Mouse (Mus musculus) midbrain, embryonic 11.5 days (tissue): ENCODE data around the gene Nynrin. TPM values are rescaled to one million over a fixed set of nuclear protein-coding genes. Genes with fewer than 3 reads are reported as not detected.

Source experiments
- ATAC-seq: fragments of 200-750 bp; cut with Nextera tagmentation; 2 replicates; pipeline ENCODE4 v1.8.0; 2017; ENCODE audit warnings: moderate TSS enrichment, moderate library complexity; ENCODE audit not compliant: low FRiP score
- DNase-seq: peaks from one replicate; pipeline ENCODE4 v3.0.0; 2015; ENCODE audit warnings: low spot score; ENCODE audit errors: missing footprints
- H3K27ac ChIP-seq: fragments of 300-500 bp; sonication (generic); 2 replicates; pipeline ENCODE4 v1.5.1; 2014; ENCODE audit warnings: low read depth, low read length
- H3K27me3 ChIP-seq: fragments of 300-500 bp; sonication (generic); 2 replicates; pipeline ENCODE4 v1.6.1; 2014; ENCODE audit warnings: mild to moderate bottlenecking, low read length, moderate library complexity, mixed read lengths; ENCODE audit not compliant: control insufficient read depth, insufficient read depth
- H3K36me3 ChIP-seq: fragments of 300-500 bp; sonication (generic); 2 replicates; pipeline ENCODE4 v1.6.1; 2014; ENCODE audit warnings: mild to moderate bottlenecking, low read length, moderate library complexity, mixed read lengths; ENCODE audit not compliant: control insufficient read depth, insufficient read depth
- H3K4me1 ChIP-seq: fragments of 300-500 bp; sonication (generic); 2 replicates; pipeline ENCODE4 v1.6.1; 2014; ENCODE audit warnings: low read length; ENCODE audit not compliant: control insufficient read depth, insufficient read depth
- H3K4me2 ChIP-seq: fragments of 300-500 bp; sonication (generic); 2 replicates; pipeline ENCODE4 v1.6.1; 2014; ENCODE audit warnings: mild to moderate bottlenecking, moderate library complexity
- H3K4me3 ChIP-seq: fragments of 300-500 bp; sonication (generic); 2 replicates; pipeline ENCODE4 v1.5.1; 2014; ENCODE audit warnings: low read depth, low read length
- H3K9ac ChIP-seq: fragments of 300-500 bp; sonication (generic); 2 replicates; pipeline ENCODE4 v1.6.1; 2014; ENCODE audit warnings: low read length
- H3K9me3 ChIP-seq: fragments of 300-500 bp; sonication (generic); 2 replicates; pipeline ENCODE4 v1.6.1; 2016; ENCODE audit warnings: low read length; ENCODE audit not compliant: control insufficient read depth
- WGBS: fragments of 180-500 bp; shearing (Covaris S2); extraction: QIAGEN DNeasy Blood & Tissue Kit; methylation state at CpG from one replicate; pipeline ENCODE4 v1.1.7; 2014; 5-methylcytosine and 5-hydroxymethylcytosine counted together
- polyA plus RNA-seq: library from polyadenylated mRNA; unstranded; fragments of >200 nt; fragmentation: Nextera tagmentation; extraction: Ambion mirVana; gene quantifications from 2 replicates; pipeline ENCODE4 v1.2.1, GENCODE M21; 2014

Gene Nynrin
- polyA plus RNA-seq, 1 experiment from 2014 or later = 12.0 TPM

DNA sequence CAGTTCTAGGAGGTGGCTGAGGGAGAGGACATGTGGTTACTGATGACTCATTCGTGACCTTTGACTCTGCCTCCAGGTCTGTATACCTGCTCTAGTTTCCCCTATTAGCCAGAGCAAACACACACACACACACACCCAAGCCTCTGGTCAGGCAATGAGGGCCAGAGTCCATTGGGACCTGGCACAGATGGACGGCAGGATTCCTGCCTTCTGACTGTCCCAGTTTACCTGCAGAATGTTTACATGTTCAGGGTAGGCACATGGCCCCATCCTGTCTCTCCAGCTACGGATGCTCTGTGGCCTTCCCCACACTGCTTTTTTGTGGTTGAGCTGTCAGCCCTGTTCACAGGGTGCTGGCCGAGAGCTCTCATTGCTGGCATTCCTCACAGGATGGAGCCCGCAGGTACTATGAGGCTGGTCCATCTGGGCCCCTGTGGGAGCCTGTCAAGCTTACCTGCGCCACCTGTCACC is 28.4 kb downstream of the Nynrin start:
- no peak for ATAC-seq
- peak; percentile 82 for DNase-seq
- 66% methylated on average over 6 of the region's 6 CpGs for WGBS
- H3K27me3 ChIP-seq = no peaks in the 10 kb centered on the region
- no peak overlapping the region for H3K27ac ChIP-seq
- peaks cover 2% of the 10 kb centered on the region; the same call in 1 of the 2 replicates for H3K36me3 ChIP-seq
- no peak overlapping the region for H3K9ac ChIP-seq
- H3K4me1 ChIP-seq = peaks cover 11% of the 10 kb centered on the region
- H3K4me2 ChIP-seq = no peak overlapping the region
- H3K9me3 ChIP-seq = no peaks in the 10 kb centered on the region
- H3K4me3 ChIP-seq = no peak overlapping the region

DNA sequence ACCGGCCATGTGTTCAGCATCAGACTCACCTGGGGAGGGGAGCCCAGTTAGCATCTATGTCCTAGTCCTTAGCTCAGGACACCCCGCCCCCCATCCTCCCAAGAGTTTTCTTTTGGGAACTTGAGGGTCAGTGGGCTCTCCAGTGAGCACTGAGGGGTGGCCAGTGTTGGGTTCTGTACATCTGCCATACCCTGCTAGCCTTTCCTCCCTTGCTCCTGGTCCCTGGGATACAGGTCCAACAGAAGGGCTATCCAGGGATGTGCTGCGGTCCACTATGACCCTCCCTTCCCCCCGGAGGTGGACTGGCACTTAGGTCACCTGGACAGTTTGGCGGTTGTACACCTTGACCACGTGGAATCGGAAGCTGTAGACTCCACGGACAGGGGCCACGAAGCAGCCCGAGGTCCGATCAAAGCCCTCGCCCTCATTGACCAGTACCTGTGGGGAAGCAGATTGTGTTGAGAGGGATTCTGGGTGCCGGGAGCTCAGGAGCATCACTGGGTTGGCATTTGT is 29.4 kb downstream of the Nynrin start:
- H3K4me1 ChIP-seq = peaks cover 11% of the 10 kb centered on the region
- H3K9ac ChIP-seq = no peak overlapping the region
- H3K27ac ChIP-seq = no peak overlapping the region
- H3K36me3 ChIP-seq = peaks cover 7% of the 10 kb centered on the region; the same call in 1 of the 2 replicates
- no peaks in the 10 kb centered on the region for H3K27me3 ChIP-seq
- H3K9me3 ChIP-seq = no peaks in the 10 kb centered on the region
- ATAC-seq (no peak), DNase-seq (no peak)
- 92% methylated on average over 13 of the region's 13 CpGs for WGBS
- H3K4me2 ChIP-seq = no peak overlapping the region
- H3K4me3 ChIP-seq = no peak overlapping the region

DNA sequence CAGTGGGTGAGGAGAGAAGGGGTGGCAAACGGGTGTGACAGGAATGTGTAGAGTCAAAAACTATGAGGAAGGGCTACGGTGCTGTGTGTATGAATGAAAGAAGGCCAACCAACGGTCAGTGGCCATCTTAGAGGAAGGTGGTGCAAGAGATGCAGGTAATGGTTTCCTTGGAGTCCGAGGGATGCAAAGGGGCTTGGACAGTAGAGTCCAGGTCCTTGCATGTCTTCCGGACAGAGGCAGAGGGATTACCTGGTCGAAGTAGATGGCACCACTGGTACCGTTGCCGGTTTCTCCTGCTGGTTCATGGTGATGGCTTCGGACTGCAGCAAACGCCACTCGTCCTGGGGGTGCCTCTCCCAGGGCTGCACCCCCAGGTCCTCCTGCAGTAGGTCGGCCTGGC is 29.9 kb downstream of the Nynrin start:
- Histone ChIP-seq H3K4me2 (no peak overlapping the region), H3K4me3 (no peak overlapping the region)
- WGBS = 89% methylated on average over 12 of the region's 12 CpGs

DNA sequence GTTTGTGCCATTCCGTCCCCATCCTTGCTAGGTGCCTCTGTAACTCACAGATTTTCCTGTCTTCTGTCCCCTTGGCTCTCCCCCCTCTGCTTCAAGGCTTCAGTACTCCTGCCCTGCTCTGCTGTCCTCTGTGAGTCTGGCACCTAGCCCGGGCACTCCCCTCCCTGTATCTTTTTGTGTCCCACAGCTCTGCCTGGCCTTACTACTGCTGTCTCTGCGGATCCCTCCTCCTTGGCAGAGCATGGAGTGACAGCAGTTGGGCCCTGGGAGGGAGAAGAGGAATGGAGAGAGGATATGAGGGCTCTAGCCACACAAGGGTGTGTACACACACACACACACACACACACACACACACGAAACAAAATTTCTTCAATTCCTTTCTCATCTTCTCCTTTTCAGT is 30.4 kb downstream of the Nynrin start, which contains the start of gene Cbln3:
TSS of gene Cbln3 (minus strand) at position 227 of the 400 bp plus-strand sequence.
- 33% methylated on average over 4 of the region's 4 CpGs for WGBS
- DNase-seq = peak; percentile 81
- Histone ChIP-seq H3K36me3 (peaks cover 7% of the 10 kb centered on the region; the same call in 1 of the 2 replicates), H3K4me2 (peak within 1 kb of the TSS; percentile 79), H3K27ac (peak within 1 kb of the TSS; percentile 75), H3K27me3 (no peaks in the 10 kb centered on the region), H3K9ac (peak within 1 kb of the TSS; percentile 92), H3K4me3 (peak within 1 kb of the TSS; percentile 80), H3K9me3 (no peaks in the 10 kb centered on the region), H3K4me1 (peaks cover 11% of the 10 kb centered on the region)
- ATAC-seq = peak; percentile 42

More for the DNA sequence above, 29.9 kb downstream of the Nynrin start:
- Histone ChIP-seq H3K9ac (no peak overlapping the region; the same call in 1 of the 2 replicates), H3K36me3 (peaks cover 7% of the 10 kb centered on the region; the same call in 1 of the 2 replicates), H3K27ac (no peak overlapping the region), H3K4me1 (peaks cover 11% of the 10 kb centered on the region), H3K27me3 (no peaks in the 10 kb centered on the region), H3K9me3 (no peaks in the 10 kb centered on the region)
- ATAC-seq = no peak
- no peak for DNase-seq

DNA sequence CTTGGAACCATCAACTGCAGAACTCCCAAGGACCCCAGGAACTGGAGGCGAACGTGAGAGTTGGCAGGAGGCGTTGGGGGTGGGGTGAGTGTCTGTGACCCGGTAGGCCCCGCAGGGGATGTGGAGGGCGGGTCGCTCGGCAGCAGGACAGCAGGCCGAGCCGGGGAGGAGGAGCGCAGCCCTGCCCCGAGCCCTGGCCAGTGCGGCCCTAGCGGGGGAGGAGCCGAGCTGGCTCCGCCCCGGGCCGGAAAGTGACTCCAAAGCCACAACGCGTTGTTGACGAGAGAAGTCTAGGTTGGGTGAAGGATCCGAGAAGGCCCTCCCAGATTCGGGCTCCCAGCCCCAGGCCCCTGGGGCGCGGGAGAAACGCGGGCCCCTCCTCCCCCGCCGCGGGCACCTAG is 30.9 kb downstream of the Nynrin start, which contains the start of gene Khnyn:
TSS of gene Khnyn (plus strand) at position 235 of the 401 bp plus-strand sequence.
- peak; percentile 98 for ATAC-seq
- under 1% methylated on average over 29 of the region's 30 CpGs for WGBS
- peak within 1 kb of the TSS; percentile 75 for H3K27ac ChIP-seq
- no peaks in the 10 kb centered on the region for H3K9me3 ChIP-seq
- H3K36me3 ChIP-seq = peaks cover 7% of the 10 kb centered on the region; the same call in 1 of the 2 replicates
- H3K4me1 ChIP-seq = peaks cover 11% of the 10 kb centered on the region
- peak; percentile 98 for DNase-seq
- H3K9ac ChIP-seq = peak within 1 kb of the TSS; percentile 92
- H3K4me2 ChIP-seq = peak within 1 kb of the TSS; percentile 79
- H3K4me3 ChIP-seq = peak within 1 kb of the TSS; percentile 80
- H3K27me3 ChIP-seq = no peaks in the 10 kb centered on the region

DNA sequence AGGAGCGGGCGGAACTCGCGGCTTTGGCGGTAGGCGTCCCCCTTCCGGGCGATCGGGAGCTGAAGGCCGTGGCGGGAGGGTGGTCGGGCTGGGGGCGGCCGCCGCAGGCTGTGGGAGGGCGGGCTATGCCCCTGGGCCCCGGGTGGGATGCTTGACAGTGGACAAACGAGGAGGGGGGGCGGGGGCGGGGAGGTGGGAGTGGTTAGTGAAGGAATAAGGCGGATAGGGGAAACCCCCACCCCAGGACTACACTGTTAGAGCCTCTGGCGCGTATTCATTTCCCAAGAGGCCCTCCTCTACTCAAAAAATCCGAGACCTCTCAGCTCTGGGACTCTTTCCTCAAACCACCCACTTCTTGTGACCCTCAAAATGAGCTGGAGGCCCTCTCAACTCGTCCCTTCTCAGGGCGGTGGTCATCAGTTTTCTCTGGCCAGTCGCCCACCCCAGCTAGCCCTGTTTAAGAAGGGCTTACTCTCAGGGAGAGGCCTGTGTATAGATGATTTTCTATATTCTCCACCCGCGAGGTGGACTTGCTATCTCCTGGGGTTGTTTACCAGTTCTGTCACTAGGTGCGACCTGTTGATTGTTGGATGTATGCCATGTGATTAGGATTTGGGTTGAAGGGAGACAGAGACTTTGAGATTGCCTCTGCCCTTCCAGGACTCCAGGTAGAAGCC is 31.4 kb downstream of the Nynrin start:
- peak overlapping the region; percentile 79 for H3K4me2 ChIP-seq
- H3K4me3 ChIP-seq = peak overlapping the region; percentile 80
- ATAC-seq (no peak; the same call in 1 of the 2 replicates), DNase-seq (peak; percentile 89)
- H3K27ac ChIP-seq = peak overlapping the region; percentile 75
- peak overlapping the region; percentile 92 for H3K9ac ChIP-seq
- 1% methylated on average over 29 of the region's 30 CpGs for WGBS
- H3K9me3 ChIP-seq = no peaks in the 10 kb centered on the region
- peaks cover 11% of the 10 kb centered on the region for H3K4me1 ChIP-seq
- H3K27me3 ChIP-seq = no peaks in the 10 kb centered on the region
- H3K36me3 ChIP-seq = peaks cover 10% of the 10 kb centered on the region; the same call in 1 of the 2 replicates

DNA sequence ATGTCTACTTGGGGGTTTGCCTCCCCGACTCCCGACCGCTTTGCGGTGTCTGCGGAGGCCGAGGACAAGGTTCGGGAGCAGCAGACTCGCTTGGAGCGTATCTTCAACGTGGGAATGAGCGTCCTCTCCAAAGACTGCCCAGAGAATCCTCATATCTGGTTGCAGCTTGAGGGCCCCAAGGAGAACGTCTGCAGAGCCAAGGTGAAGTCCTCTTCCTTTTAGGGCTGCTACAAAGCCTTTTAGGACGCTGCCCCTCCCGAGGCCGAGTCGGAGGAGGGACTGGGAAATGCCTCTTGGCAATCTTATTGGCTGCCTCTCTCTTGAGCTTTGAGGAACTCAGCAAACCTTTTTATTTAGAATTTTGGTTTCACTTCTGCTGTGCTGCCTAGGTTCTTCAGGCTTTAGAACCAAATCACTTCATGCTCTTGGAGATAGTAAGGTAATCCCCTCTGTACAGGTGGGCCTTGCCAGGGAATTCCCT is 32.0 kb downstream of the Nynrin start:
- H3K4me2 ChIP-seq = peak overlapping the region; percentile 79
- H3K9me3 ChIP-seq = no peaks in the 10 kb centered on the region
- peaks cover 11% of the 10 kb centered on the region for H3K4me1 ChIP-seq
- 9% methylated on average over 16 of the region's 16 CpGs for WGBS
- no peaks in the 10 kb centered on the region for H3K27me3 ChIP-seq
- H3K9ac ChIP-seq = peak overlapping the region; percentile 92
- H3K4me3 ChIP-seq = peak overlapping the region; percentile 80
- ATAC-seq (no peak), DNase-seq (peak; percentile 88)
- H3K27ac ChIP-seq = no peak overlapping the region
- peaks cover 10% of the 10 kb centered on the region; the same call in 1 of the 2 replicates for H3K36me3 ChIP-seq

DNA sequence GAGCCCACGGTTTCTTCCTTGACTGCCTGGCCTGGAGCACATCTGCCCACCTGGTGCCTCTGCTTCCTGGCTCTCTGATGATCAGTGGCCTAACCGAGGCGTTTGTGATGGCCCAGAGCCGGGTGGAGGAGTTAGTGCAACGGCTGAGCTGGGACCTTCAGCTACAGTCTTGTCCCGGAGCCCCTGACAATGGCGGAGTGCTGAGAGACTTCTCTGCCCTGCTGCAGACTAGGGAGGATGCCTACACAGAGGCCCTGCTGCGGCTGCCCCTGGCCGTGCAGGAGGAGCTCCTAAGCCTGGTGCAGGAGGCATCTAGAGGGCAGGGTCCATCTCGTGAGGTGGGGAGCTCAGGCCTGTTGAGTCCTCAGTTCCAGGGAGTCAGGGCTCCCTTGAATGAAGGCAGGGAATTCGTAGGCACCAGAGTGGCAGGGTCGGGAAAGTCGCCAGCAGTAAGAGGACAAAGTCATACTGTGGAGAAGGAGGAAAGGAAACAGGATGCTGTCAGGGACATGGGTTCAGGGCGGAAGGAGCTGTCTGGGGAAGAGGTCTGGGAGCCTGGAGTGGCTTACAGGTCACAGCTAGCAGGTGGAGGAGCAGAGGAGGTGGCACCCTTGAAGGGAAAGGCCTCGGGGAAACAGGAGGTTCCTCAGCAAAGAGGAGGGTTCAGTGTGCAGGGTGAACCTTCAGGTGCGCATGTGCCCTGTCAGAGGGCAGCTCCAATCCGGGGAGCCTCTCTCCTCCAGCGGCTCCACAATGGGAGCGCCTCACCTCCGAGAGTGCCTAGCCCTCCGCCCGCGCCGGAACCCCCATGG is 33.0 kb downstream of the Nynrin start:
- Histone ChIP-seq H3K9me3 (no peaks in the 10 kb centered on the region), H3K9ac (no peak overlapping the region), H3K4me1 (peaks cover 11% of the 10 kb centered on the region), H3K4me2 (no peak overlapping the region), H3K27ac (no peak overlapping the region), H3K36me3 (peaks cover 10% of the 10 kb centered on the region; the same call in 1 of the 2 replicates), H3K4me3 (no peak overlapping the region), H3K27me3 (no peaks in the 10 kb centered on the region)
- WGBS = 85% methylated on average over 24 of the region's 24 CpGs
- DNase-seq = peak; percentile 62
- ATAC-seq = no peak
